Mouse (Mus musculus): ENCODE data around the gene Galnt6. TPM values are rescaled to one million over a fixed set of nuclear protein-coding genes. Genes with fewer than 3 reads are reported as not detected.

Gene Galnt6
- total and polyA plus RNA-seq, 2 experiments from 2014 or later = 0.34 to 0.37 TPM

DNA sequence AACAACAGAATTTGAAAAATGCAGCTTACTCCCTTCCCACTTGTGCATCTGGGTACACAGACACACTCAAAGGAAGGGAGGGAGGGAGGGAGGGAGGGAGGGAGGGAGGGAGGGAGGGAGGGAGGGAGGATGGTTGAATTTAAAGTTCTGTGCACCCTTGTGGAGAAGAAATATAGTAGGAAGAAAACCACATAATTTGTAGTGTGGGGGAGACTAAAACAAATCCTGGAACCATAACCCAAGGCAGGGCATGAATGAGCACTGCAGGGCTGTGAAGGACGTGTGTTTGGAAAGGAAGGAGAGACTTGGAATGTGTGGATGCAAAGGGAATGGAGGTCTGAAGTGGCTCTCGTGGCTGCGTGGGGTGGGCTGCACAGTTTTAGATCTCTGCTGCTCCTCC lies 53.7 kb downstream of the Galnt6 start:
- WGBS = 63% methylated on average over 3 of the region's 3 CpGs
- Histone ChIP-seq H3K4me2 (ENCODE audit: low read depth, low read length) (no peak overlapping the region), H3K4me3 (ENCODE audit: low read length) (no peak overlapping the region), H3K36me3 (ENCODE audit: insufficient read depth, low read length) (no peaks in the 10 kb centered on the region), H3K9ac (replicated peaks; ENCODE audit: low read length) (no peak overlapping the region), H3K9me3 (ENCODE audit: low read length) (no peaks in the 10 kb centered on the region), H3K4me1 (ENCODE audit: insufficient read depth, low read length) (no peaks in the 10 kb centered on the region), H3K27me3 (ENCODE audit: insufficient read depth, low read length) (no peaks in the 10 kb centered on the region), H3K27ac (no peak overlapping the region)
- DNase-seq (ENCODE audit: low spot score) (no peak), ATAC-seq (no peak)
- no peak for TF ChIP-seq CTCF (IDR thresholded peaks at IDR 0.05; ENCODE audit: low read depth)

GRCm38 (mm10) chr15:100674566-100674965 lies 54.6 kb downstream of the Galnt6 start:
- DNase-seq (ENCODE audit: low spot score) = no peak
- no peak for ATAC-seq
- TF ChIP-seq CTCF (IDR thresholded peaks at IDR 0.05; ENCODE audit: low read depth) = no peak
- Histone ChIP-seq H3K27me3 (ENCODE audit: insufficient read depth, low read length) (no peaks in the 10 kb centered on the region), H3K4me2 (ENCODE audit: low read depth, low read length) (no peak overlapping the region), H3K4me1 (ENCODE audit: insufficient read depth, low read length) (no peaks in the 10 kb centered on the region), H3K4me3 (ENCODE audit: low read length) (no peak overlapping the region), H3K27ac (no peak overlapping the region), H3K9me3 (ENCODE audit: low read length) (no peaks in the 10 kb centered on the region), H3K36me3 (ENCODE audit: insufficient read depth, low read length) (no peaks in the 10 kb centered on the region), H3K9ac (replicated peaks; ENCODE audit: low read length) (no peak overlapping the region)
- 86% methylated on average over 10 of the region's 10 CpGs for WGBS

DNA sequence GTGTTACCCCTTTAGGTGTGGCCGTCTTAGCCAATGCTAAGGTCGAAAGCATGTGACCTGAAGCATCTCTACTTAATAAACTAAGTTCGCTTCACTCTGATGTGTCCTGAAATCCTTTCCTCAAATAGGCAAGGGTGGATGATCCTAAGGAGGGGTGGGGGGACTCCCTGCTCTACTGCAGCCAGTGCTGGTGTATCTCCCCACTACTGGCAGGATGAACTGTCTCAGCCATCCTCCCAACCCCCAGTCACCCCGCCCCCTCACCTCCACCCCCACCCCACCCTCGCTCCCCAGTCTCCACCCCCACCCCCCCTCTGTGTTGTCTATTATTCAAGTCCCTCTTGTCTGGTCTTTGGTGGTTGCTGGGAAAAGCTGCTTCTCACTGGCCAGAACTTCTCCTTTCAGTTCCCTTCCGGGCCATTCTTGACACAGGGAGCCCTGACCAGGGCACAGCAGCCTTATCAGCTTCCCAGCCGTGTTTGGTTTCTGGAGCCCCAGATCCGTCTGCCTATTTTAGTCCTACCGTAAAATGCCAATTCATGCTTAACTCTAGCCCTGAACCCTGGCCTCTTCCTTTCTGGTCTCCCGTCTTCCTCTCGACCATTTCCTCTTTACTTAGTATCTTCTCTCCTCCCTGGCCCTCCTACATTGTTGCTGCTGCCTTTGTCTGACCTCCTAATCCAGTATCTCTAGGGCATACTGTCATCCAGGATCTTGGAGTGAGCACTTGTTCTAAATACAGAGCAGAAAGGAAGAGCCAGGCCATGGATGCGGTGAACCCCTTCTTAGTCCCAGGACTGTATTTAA lies 55.4 kb downstream of the Galnt6 start:
- TF ChIP-seq CTCF (IDR thresholded peaks at IDR 0.05; ENCODE audit: low read depth) = no peak
- Histone ChIP-seq H3K4me1 (ENCODE audit: insufficient read depth, low read length) (no peaks in the 10 kb centered on the region), H3K27me3 (ENCODE audit: insufficient read depth, low read length) (no peaks in the 10 kb centered on the region), H3K9ac (replicated peaks; ENCODE audit: low read length) (no peak overlapping the region), H3K36me3 (ENCODE audit: insufficient read depth, low read length) (no peaks in the 10 kb centered on the region), H3K27ac (no peak overlapping the region), H3K4me3 (ENCODE audit: low read length) (no peak overlapping the region), H3K4me2 (ENCODE audit: low read depth, low read length) (no peak overlapping the region), H3K9me3 (ENCODE audit: low read length) (no peaks in the 10 kb centered on the region)
- DNase-seq (ENCODE audit: low spot score) = no peak
- WGBS = 43% methylated on average over 10 of the region's 12 CpGs
- ATAC-seq = no peak

- H3K4me3 ChIP-seq (ENCODE audit: low read length) = no peak overlapping the region
- no peaks in the 10 kb centered on the region for H3K9me3 ChIP-seq (ENCODE audit: low read length)
- no peak overlapping the region for H3K27ac ChIP-seq
- 55% methylated on average over 5 of the region's 5 CpGs for WGBS
- no peak overlapping the region for H3K9ac ChIP-seq (replicated peaks; ENCODE audit: low read length)
- no peaks in the 10 kb centered on the region for H3K4me1 ChIP-seq (ENCODE audit: insufficient read depth, low read length)
- H3K36me3 ChIP-seq (ENCODE audit: insufficient read depth, low read length) = no peaks in the 10 kb centered on the region
- ATAC-seq = no peak
- TF ChIP-seq CTCF (IDR thresholded peaks at IDR 0.05; ENCODE audit: low read depth) = no peak
- H3K27me3 ChIP-seq (ENCODE audit: insufficient read depth, low read length) = 0 out of 2 replicates have a peak, but pooled peaks cover 2% of the 10 kb centered on the region
- no peak overlapping the region for H3K4me2 ChIP-seq (ENCODE audit: low read depth, low read length)
- DNase-seq (ENCODE audit: low spot score) = no peak
Observed at GRCm38 (mm10) chr15:100670833-100671232, 58.3 kb downstream of the Galnt6 start.

DNA sequence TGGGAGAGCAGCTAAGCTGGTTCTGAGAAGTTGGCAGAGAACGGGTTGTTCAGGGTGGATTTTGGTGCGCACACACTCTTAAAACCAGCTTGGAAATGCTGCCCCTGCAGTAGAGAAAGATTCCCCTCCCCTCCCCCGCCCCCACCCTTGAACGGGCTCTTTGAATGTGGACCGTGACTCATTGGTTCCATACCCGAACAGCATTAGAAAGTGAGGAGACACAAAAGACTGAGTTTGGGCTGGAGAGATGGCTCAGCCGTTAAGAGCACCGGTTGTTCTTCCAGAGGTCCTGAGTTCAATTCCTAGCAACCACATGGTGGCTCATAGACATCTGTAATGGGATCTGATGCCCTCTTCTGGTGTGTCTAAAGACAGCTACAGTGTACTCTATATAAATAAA lies 59.2 kb downstream of the Galnt6 start:
- Histone ChIP-seq H3K9me3 (ENCODE audit: low read length) (no peaks in the 10 kb centered on the region), H3K36me3 (ENCODE audit: insufficient read depth, low read length) (no peaks in the 10 kb centered on the region), H3K4me3 (ENCODE audit: low read length) (no peak overlapping the region), H3K27me3 (ENCODE audit: insufficient read depth, low read length) (0 out of 2 replicates have a peak, but pooled peaks cover 2% of the 10 kb centered on the region), H3K27ac (no peak overlapping the region), H3K9ac (replicated peaks; ENCODE audit: low read length) (no peak overlapping the region), H3K4me1 (ENCODE audit: insufficient read depth, low read length) (no peaks in the 10 kb centered on the region), H3K4me2 (ENCODE audit: low read depth, low read length) (no peak overlapping the region)
- no peak for DNase-seq (ENCODE audit: low spot score)
- TF ChIP-seq CTCF (IDR thresholded peaks at IDR 0.05; ENCODE audit: low read depth) = no peak
- ATAC-seq = no peak
- 67% methylated on average over 8 of the region's 8 CpGs for WGBS

DNA sequence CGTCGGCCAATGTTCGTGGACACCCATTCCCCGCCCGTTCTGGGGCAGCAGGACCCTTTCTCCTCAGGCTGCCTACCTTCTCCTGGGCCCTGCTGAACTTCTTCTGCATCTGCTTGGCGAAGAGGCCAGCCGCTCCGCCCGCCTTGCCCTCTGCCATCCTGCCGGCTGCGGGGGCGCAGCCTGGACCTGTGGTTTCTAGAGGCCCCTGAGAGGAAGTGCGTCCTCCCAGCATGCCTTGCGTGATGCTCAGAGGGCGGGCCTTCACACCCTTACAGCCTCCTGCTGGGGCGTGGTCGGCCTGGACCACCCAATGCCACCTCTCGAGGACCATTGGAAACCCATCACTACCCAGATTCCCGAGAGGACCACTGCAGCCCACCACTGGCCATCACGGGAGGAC lies 59.8 kb downstream of the Galnt6 start, which contains the start of gene Bin2:
Gene Bin2 (minus strand): TSS at position 217 of the 400 bp plus-strand sequence.
- Histone ChIP-seq H3K27ac (no peak within 1 kb of the TSS), H3K9me3 (ENCODE audit: low read length) (no peaks in the 10 kb centered on the region), H3K36me3 (ENCODE audit: insufficient read depth, low read length) (no peaks in the 10 kb centered on the region), H3K9ac (replicated peaks; ENCODE audit: low read length) (no peak within 1 kb of the TSS), H3K4me2 (ENCODE audit: low read depth, low read length) (no peak within 1 kb of the TSS), H3K27me3 (ENCODE audit: insufficient read depth, low read length) (0 out of 2 replicates have a peak, but pooled peaks cover 2% of the 10 kb centered on the region), H3K4me1 (ENCODE audit: insufficient read depth, low read length) (no peaks in the 10 kb centered on the region), H3K4me3 (ENCODE audit: low read length) (no peak within 1 kb of the TSS)
- ATAC-seq (no peak), DNase-seq (ENCODE audit: low spot score) (no peak)
- TF ChIP-seq CTCF (IDR thresholded peaks at IDR 0.05; ENCODE audit: low read depth) = no peak
- WGBS = 90% methylated on average over 20 of the region's 20 CpGs

Measured in hindbrain, postnatal 0 days (tissue).